Mouse (Mus musculus) MEL (cell line): ENCODE data around the gene Grip1.

Source experiments
- CTCF ChIP-seq, 3 experiments: IDR thresholded peaks in 2 of 3; conservative IDR thresholded peaks in 1 of 3; 2 replicates each; pipeline ENCODE4 v1.5.1; 2011 to 2012; ENCODE audit warnings: low read length in 3 of 3, low read depth in 2 of 3, mild to moderate bottlenecking in 2 of 3, improper control_type of control experiment in 1 of 3, inconsistent platforms in 1 of 3, mixed read lengths in 1 of 3, moderate library complexity in 1 of 3; ENCODE audit not compliant: control insufficient read depth in 1 of 3, insufficient read depth in 1 of 3, poor library complexity in 1 of 3, severe bottlenecking in 1 of 3
- EP300 ChIP-seq, 2 experiments: IDR thresholded peaks; 2 replicates each; pipeline ENCODE4 v1.6.1; 2011; ENCODE audit warnings: improper control_type of control experiment in 2 of 2, low read length in 2 of 2, low read depth in 1 of 2, mild to moderate bottlenecking in 1 of 2
- HCFC1 ChIP-seq: IDR thresholded peaks from 2 replicates; pipeline ENCODE4 v1.6.1; 2012; ENCODE audit warnings: low read depth, mild to moderate bottlenecking, inconsistent platforms, low read length, improper control_type of control experiment, moderate library complexity
- MEF2A ChIP-seq: IDR thresholded peaks from 2 replicates; pipeline ENCODE4 v1.6.1; 2014; ENCODE audit warnings: low read depth, mild to moderate bottlenecking, inconsistent platforms, low read length, improper control_type of control experiment; ENCODE audit not compliant: poor library complexity, insufficient replicate concordance, severe bottlenecking; ENCODE audit errors: extremely low read depth
- NRF1 ChIP-seq: IDR thresholded peaks from 2 replicates; pipeline ENCODE4 v1.6.1; 2014; ENCODE audit warnings: low read depth, mild to moderate bottlenecking, inconsistent platforms, low read length, improper control_type of control experiment, moderate library complexity; ENCODE audit not compliant: poor library complexity, insufficient read depth, severe bottlenecking
- RCOR1 ChIP-seq: IDR thresholded peaks from 2 replicates; pipeline ENCODE4 v1.6.1; 2012; ENCODE audit warnings: low read depth, mild to moderate bottlenecking, inconsistent platforms, low read length, improper control_type of control experiment
- UBTF ChIP-seq: IDR thresholded peaks from 2 replicates; pipeline ENCODE4 v1.6.1; 2012; ENCODE audit warnings: low read depth, mild to moderate bottlenecking, inconsistent platforms, low read length, improper control_type of control experiment, moderate library complexity, borderline replicate concordance; ENCODE audit not compliant: insufficient read depth

DNA sequence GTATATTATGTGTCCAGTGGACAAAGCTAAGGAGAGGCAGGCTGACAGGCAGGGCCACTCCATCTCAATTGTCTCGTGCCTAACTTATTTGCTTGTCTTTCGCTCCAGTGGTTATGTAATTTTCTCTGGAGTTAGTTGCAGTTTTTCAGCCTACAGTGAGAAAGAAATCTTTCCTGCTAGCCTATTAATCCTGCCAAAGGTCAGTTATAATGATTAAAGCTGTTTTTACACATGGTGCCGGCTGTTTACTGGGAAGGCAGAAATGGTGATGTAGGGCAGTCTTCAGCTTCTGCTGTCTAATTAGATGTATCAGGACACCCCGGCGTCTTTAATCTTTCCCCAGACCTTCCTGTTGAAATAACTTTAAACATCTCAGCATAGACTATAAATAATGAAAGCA, 276.6 kb downstream of the Grip1 start:
- TF ChIP-seq EP300 (IDR thresholded peaks at IDR 0.05; ENCODE audit: low read depth in 1 of 2, low read length in 2 of 2) (no peak), HCFC1 (no peak), UBTF (no peak), CTCF (IDR thresholded peaks at IDR 0.05 in 2 of 3, conservative IDR thresholded peaks at IDR 0.05 in 1 of 3; ENCODE audit: control insufficient read depth in 1 of 3, insufficient read depth in 1 of 3, low read depth in 2 of 3, low read length in 3 of 3, poor library complexity in 1 of 3, severe bottlenecking in 1 of 3) (no peak), RCOR1 (no peak), NRF1 (no peak), MEF2A (no peak)
